Mouse (Mus musculus) C2C12 (cell line): ENCODE data around the gene Anapc7.

Experiments used
- CEBPB ChIP-seq: IDR thresholded peaks from one replicate; pipeline ENCODE4 v1.6.1; 2011; ENCODE audit warnings: low read depth, mild to moderate bottlenecking, control low read depth, moderate library complexity
- CTCF ChIP-seq: IDR thresholded peaks from one replicate; pipeline ENCODE4 v1.5.1; 2011; ENCODE audit not compliant: control insufficient read depth, insufficient read depth, insufficient read length
- MAX ChIP-seq: IDR thresholded peaks from one replicate; pipeline ENCODE4 v1.6.1; 2011; ENCODE audit warnings: mild to moderate bottlenecking, control low read depth
- MYOG ChIP-seq: IDR thresholded peaks from one replicate; pipeline ENCODE4 v1.6.1; 2011; ENCODE audit not compliant: control insufficient read depth, insufficient read length; ENCODE audit errors: extremely low read depth

DNA sequence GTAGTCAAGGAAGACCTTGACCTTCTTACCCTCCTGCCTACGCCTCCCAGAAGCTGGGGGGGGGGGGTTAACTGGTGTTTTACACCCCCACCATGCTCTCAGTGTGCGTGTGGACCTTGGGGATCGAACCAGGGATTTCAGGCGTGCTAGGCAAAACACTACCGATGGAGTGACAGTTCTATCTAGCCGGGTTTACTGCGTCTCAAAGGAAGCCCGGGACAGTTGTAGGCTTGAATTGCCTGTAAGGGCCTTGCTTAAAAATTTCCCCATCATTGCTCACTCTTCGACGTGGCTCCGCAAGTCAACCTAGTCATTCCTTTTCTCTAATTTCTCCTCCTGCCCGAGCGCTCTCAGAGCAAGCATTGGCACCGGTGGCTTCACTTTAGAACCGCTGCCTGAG lies 1.6 kb downstream of the Anapc7 start:
- no peak for TF ChIP-seq CTCF
- no peak for TF ChIP-seq CEBPB
- TF ChIP-seq MAX, result no peak
- no peak for TF ChIP-seq MYOG
